Mouse (Mus musculus) T-helper 1 cell (primary cell): ENCODE measurements at regions not wholly inside any gene's neighbourhood (a gene's known extent, or its start where the extent isn't known, plus 50 kb on each side); places are given as distances from the start of the nearest gene placed in this dataset.

ENCODE experiments used
- in situ Hi-C: fragments of 300-600 bp; cut with MboI, MseI; formaldehyde crosslinking; loops from one replicate; pipeline ENCODE4 v1.15.1; 2025; ENCODE audit warnings: high pct_unique_total_duplicates

GRCm38 (mm10) chr2:143270826-143271225, 192.6 kb downstream of the Otor start:
- in situ Hi-C loops: no loop called here

- in situ Hi-C loops: no loop called here
Observed at GRCm38 (mm10) chr2:143305747-143306570, 227.7 kb downstream of the Otor start.

- in situ Hi-C loops: no loop called here
Observed at GRCm38 (mm10) chr2:143306571-143306925, 228.3 kb downstream of the Otor start.

- in situ Hi-C loops: no loop called here
Observed at GRCm38 (mm10) chr2:143325486-143325885, 220.5 kb upstream of the Pcsk2 start.

- in situ Hi-C loops: no loop called here
Observed at GRCm38 (mm10) chr2:143332071-143332470, 213.9 kb upstream of the Pcsk2 start.

GRCm38 (mm10) chr2:143340364-143340763, 205.6 kb upstream of the Pcsk2 start:
- in situ Hi-C loops: no loop called here

- in situ Hi-C loops: no loop called here
Observed at GRCm38 (mm10) chr2:143364193-143364592, 181.8 kb upstream of the Pcsk2 start.

GRCm38 (mm10) chr2:143365976-143366375, 180.0 kb upstream of the Pcsk2 start:
- in situ Hi-C loops: no loop called here
